Mouse (Mus musculus) kidney, postnatal 0 days (tissue): ENCODE results near the gene Cmbl. TPM values are rescaled to one million over a fixed set of nuclear protein-coding genes. Genes with fewer than 3 reads are reported as not detected.

Experiments used
- ATAC-seq: fragments of 200-750 bp; cut with Nextera tagmentation; replicated peaks from 2 replicates; pipeline ENCODE4 v1.8.0; 2017; ENCODE audit warnings: low read depth, moderate number of reproducible peaks, moderate TSS enrichment, moderate library complexity; ENCODE audit not compliant: low FRiP score
- DNase-seq: peaks from one replicate; pipeline ENCODE4 v3.0.0-alpha.2; 2016; ENCODE audit warnings: low spot score
- H3K27ac ChIP-seq: fragments of 300-500 bp; sonication (generic); 2 replicates; pipeline ENCODE4 v1.5.1; 2014; ENCODE audit warnings: mild to moderate bottlenecking
- H3K27me3 ChIP-seq: fragments of 300-500 bp; sonication (generic); 2 replicates; pipeline ENCODE4 v1.6.1; 2014; ENCODE audit warnings: low read length, mixed read lengths; ENCODE audit not compliant: insufficient read depth
- H3K36me3 ChIP-seq: fragments of 300-500 bp; sonication (generic); 2 replicates; pipeline ENCODE4 v1.6.1; 2014; ENCODE audit warnings: low read length, mixed read lengths; ENCODE audit not compliant: insufficient read depth
- H3K4me1 ChIP-seq: fragments of 300-500 bp; sonication (generic); replicated peaks from 2 replicates; pipeline ENCODE4 v1.6.1; 2014; ENCODE audit warnings: antibody characterized with exemption, low read length, mixed read lengths; ENCODE audit not compliant: insufficient read depth
- H3K4me2 ChIP-seq: fragments of 300-500 bp; sonication (generic); 2 replicates; pipeline ENCODE4 v1.6.1; 2014; ENCODE audit warnings: mild to moderate bottlenecking, low read length, moderate library complexity, mixed read lengths
- H3K4me3 ChIP-seq: fragments of 300-500 bp; sonication (generic); replicated peaks from 2 replicates; pipeline ENCODE4 v1.5.1; 2014; ENCODE audit warnings: low read depth, low read length
- H3K9ac ChIP-seq: fragments of 300-500 bp; sonication (generic); 2 replicates; pipeline ENCODE4 v1.6.1; 2014; ENCODE audit warnings: low read depth, low read length
- H3K9me3 ChIP-seq: fragments of 300-500 bp; sonication (generic); replicated peaks from 2 replicates; pipeline ENCODE4 v1.6.1; 2016; ENCODE audit warnings: low read length, inconsistent platforms, mixed read lengths
- CTCF ChIP-seq: IDR thresholded peaks from 2 replicates; pipeline ENCODE4 v1.5.1; 2016; ENCODE audit warnings: antibody characterized with exemption, low read depth, mild to moderate bottlenecking, moderate library complexity
- WGBS: fragments of 180-500 bp; shearing (Covaris S2); extraction: QIAGEN DNeasy Blood & Tissue Kit; methylation state at CpG from one replicate; pipeline ENCODE4 v1.1.7; 2014; 5-methylcytosine and 5-hydroxymethylcytosine counted together
- polyA plus RNA-seq: library from polyadenylated mRNA; unstranded; fragments of >200 nt; fragmentation: Nextera tagmentation; extraction: Ambion mirVana; gene quantifications from 2 replicates; pipeline ENCODE4 v1.2.1, GENCODE M21; 2015

Cmbl gene
- polyA plus RNA-seq: 60.0 and 66.9 TPM in 2 replicates

- peaks cover 13% of the 10 kb centered on the region for H3K4me1 ChIP-seq
- DNase-seq (no peak), ATAC-seq (no peak)
- no peak within 1 kb of the TSS for H3K4me3 ChIP-seq
- no peaks in the 10 kb centered on the region for H3K36me3 ChIP-seq
- peak within 1 kb of the TSS; percentile 78 for H3K27ac ChIP-seq
- no peaks in the 10 kb centered on the region for H3K9me3 ChIP-seq
- H3K27me3 ChIP-seq: no peaks in the 10 kb centered on the region
- 64% methylated on average over 5 of the region's 5 CpGs for WGBS
- no peak for TF ChIP-seq CTCF
- no peak within 1 kb of the TSS for H3K9ac ChIP-seq
- H3K4me2 ChIP-seq: no peak within 1 kb of the TSS
Measured at GRCm38 (mm10) chr15:31565184-31565583, at the start of gene Cmbl. Gene Cmbl (plus strand): TSS chr15:31565389.

GRCm38 (mm10) chr15:31517186-31517585 lies 48.0 kb upstream of the Cmbl start:
- H3K4me3 ChIP-seq: no peak overlapping the region
- ATAC-seq: no peak
- H3K4me1 ChIP-seq: no peaks in the 10 kb centered on the region
- no peak overlapping the region for H3K27ac ChIP-seq
- no peak overlapping the region for H3K4me2 ChIP-seq
- 91% methylated on average over 1 of the region's 1 CpGs for WGBS
- no peak for DNase-seq
- H3K36me3 ChIP-seq: no peaks in the 10 kb centered on the region
- no peaks in the 10 kb centered on the region for H3K9me3 ChIP-seq
- no peaks in the 10 kb centered on the region for H3K27me3 ChIP-seq
- peak; percentile 51 for TF ChIP-seq CTCF
- H3K9ac ChIP-seq: no peak overlapping the region

- Histone ChIP-seq H3K27me3 (no peaks in the 10 kb centered on the region), H3K4me1 (no peaks in the 10 kb centered on the region), H3K36me3 (no peaks in the 10 kb centered on the region), H3K9me3 (no peaks in the 10 kb centered on the region), H3K27ac (no peak overlapping the region), H3K4me3 (no peak overlapping the region), H3K9ac (no peak overlapping the region), H3K4me2 (no peak overlapping the region)
- WGBS: 79% methylated on average over 2 of the region's 2 CpGs
- no peak for ATAC-seq
- TF ChIP-seq CTCF: no peak
- no peak for DNase-seq
Measured at GRCm38 (mm10) chr15:31518371-31518770, 46.8 kb upstream of the Cmbl start.

DNA sequence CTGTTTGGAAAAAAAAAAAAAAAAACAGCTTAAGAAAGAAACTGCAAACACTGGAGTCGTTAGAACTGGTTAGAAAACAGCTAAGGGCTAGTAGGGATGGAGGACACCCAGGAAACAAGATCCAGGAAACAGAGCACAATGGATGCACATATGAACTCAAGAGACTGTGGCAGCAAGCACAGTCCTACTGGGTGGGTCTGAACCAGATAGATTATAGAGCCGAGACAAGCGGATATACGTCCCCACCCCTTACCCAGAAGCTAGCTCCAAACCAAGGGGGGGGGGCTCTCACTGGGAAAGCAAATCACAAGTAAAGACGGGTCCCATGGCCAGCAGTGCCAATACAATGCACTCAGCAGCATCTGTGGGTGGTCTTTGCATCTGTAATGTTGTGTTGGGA lies 46.2 kb upstream of the Cmbl start:
- no peak overlapping the region for H3K27ac ChIP-seq
- H3K9me3 ChIP-seq: no peaks in the 10 kb centered on the region
- no peaks in the 10 kb centered on the region for H3K36me3 ChIP-seq
- H3K4me2 ChIP-seq: no peak overlapping the region
- DNase-seq: no peak
- no peaks in the 10 kb centered on the region; the same call in 1 of the 2 replicates for H3K4me1 ChIP-seq
- no peak for TF ChIP-seq CTCF
- H3K4me3 ChIP-seq: no peak overlapping the region
- ATAC-seq: no peak
- H3K27me3 ChIP-seq: no peaks in the 10 kb centered on the region
- no peak overlapping the region for H3K9ac ChIP-seq
- 79% methylated on average over 5 of the region's 5 CpGs for WGBS

GRCm38 (mm10) chr15:31526463-31526862 lies 38.7 kb upstream of the Cmbl start:
- Histone ChIP-seq H3K27ac (no peak overlapping the region), H3K4me1 (no peaks in the 10 kb centered on the region; the same call in 1 of the 2 replicates), H3K36me3 (no peaks in the 10 kb centered on the region), H3K9me3 (no peaks in the 10 kb centered on the region), H3K4me2 (no peak overlapping the region), H3K9ac (no peak overlapping the region), H3K4me3 (no peak overlapping the region), H3K27me3 (no peaks in the 10 kb centered on the region)
- 89% methylated on average over 1 of the region's 1 CpGs for WGBS
- no peak for TF ChIP-seq CTCF
- DNase-seq (no peak), ATAC-seq (no peak)

GRCm38 (mm10) chr15:31528477-31528876 lies 36.7 kb upstream of the Cmbl start:
- H3K9me3 ChIP-seq: no peaks in the 10 kb centered on the region
- H3K4me2 ChIP-seq: no peak overlapping the region
- H3K4me3 ChIP-seq: no peak overlapping the region
- no peak overlapping the region for H3K9ac ChIP-seq
- H3K27me3 ChIP-seq: no peaks in the 10 kb centered on the region
- H3K27ac ChIP-seq: no peak overlapping the region
- ATAC-seq: no peak
- WGBS: 74% methylated on average over 4 of the region's 4 CpGs
- DNase-seq: no peak
- no peaks in the 10 kb centered on the region for H3K36me3 ChIP-seq
- H3K4me1 ChIP-seq: no peaks in the 10 kb centered on the region; the same call in 1 of the 2 replicates
- no peak for TF ChIP-seq CTCF

DNA sequence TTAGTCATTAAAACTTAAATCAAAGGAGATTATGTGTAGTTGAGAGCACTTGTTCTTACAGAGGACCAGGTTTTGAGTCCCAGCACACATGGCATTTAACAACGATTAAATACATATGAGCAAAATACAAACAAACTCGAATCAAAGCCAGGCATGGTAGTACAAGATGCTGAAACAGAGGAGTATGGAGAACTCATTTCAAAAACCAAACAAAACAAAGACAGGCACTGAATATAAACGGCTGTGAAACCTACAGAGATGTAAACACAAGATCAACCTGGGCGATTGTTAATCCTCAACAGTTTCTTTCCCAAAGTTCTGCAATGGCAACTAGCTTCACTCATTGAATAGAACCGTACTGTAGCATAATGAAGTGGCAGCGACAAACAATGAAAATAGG lies 36.1 kb upstream of the Cmbl start:
- H3K9ac ChIP-seq: peak overlapping the region; percentile 95
- DNase-seq (no peak), ATAC-seq (no peak)

More for the DNA sequence above, 36.1 kb upstream of the Cmbl start:
- no peak overlapping the region; the same call in 1 of the 2 replicates for H3K27ac ChIP-seq
- H3K4me1 ChIP-seq: no peaks in the 10 kb centered on the region
- TF ChIP-seq CTCF: no peak
- H3K4me2 ChIP-seq: peak overlapping the region; percentile 68
- WGBS: 36% methylated on average over 6 of the region's 6 CpGs
- H3K9me3 ChIP-seq: no peaks in the 10 kb centered on the region
- peak overlapping the region; percentile 95 for H3K4me3 ChIP-seq
- no peaks in the 10 kb centered on the region for H3K36me3 ChIP-seq
- H3K27me3 ChIP-seq: no peaks in the 10 kb centered on the region
